Mouse (Mus musculus) G1E (cell line): Measurements from ENCODE around the gene Ccdc15. TPM values are rescaled to one million over a fixed set of nuclear protein-coding genes. Genes with fewer than 3 reads are reported as not detected.

Experiments used
- ATAC-seq: 2 replicates; pipeline ENCODE4 v1.8.0; 2016; ENCODE audit warnings: mild to moderate bottlenecking; ENCODE audit not compliant: insufficient number of reproducible peaks, poor library complexity, low FRiP score, severe bottlenecking; ENCODE audit errors: extremely low read depth
- DNase-seq: peaks from one replicate; pipeline ENCODE4 v3.0.0; 2012; ENCODE audit warnings: low spot score
- H3K27me3 ChIP-seq: 2 replicates; pipeline ENCODE4 v1.6.1; 2012; ENCODE audit warnings: mild to moderate bottlenecking, low read length, inconsistent platforms; ENCODE audit not compliant: insufficient read depth
- H3K36me3 ChIP-seq: replicated peaks from 2 replicates; pipeline ENCODE3; 2012; ENCODE audit warnings: mild to moderate bottlenecking, inconsistent platforms
- H3K4me1 ChIP-seq: 2 replicates; pipeline ENCODE4 v1.6.1; 2012; ENCODE audit warnings: low read depth, low read length, inconsistent platforms, mixed read lengths; ENCODE audit not compliant: insufficient read depth
- H3K4me3 ChIP-seq: 2 replicates; pipeline ENCODE4 v1.5.1; 2012; ENCODE audit warnings: low read depth, mild to moderate bottlenecking, inconsistent platforms, low read length, moderate library complexity, mixed read lengths
- H3K9me3 ChIP-seq: replicated peaks from 2 replicates; pipeline ENCODE4 v1.6.1; 2012; ENCODE audit warnings: inconsistent platforms
- CTCF ChIP-seq: IDR thresholded peaks from 2 replicates; pipeline ENCODE4 v1.5.1; 2012; ENCODE audit warnings: low read depth, low read length, inconsistent platforms, mixed read lengths
- GATA1 ChIP-seq: IDR thresholded peaks from 2 replicates; pipeline ENCODE4 v1.6.1; 2012; ENCODE audit warnings: borderline replicate concordance, low read length, inconsistent platforms, mixed read lengths
- GATA2 ChIP-seq: IDR thresholded peaks from 2 replicates; pipeline ENCODE4 v1.6.1; 2012; ENCODE audit warnings: low read depth, low read length, inconsistent platforms, borderline replicate concordance
- POLR2AphosphoS5 ChIP-seq: IDR thresholded peaks from 2 replicates; pipeline ENCODE4 v1.6.1; 2012; ENCODE audit warnings: low read depth, low read length, inconsistent platforms; ENCODE audit not compliant: insufficient replicate concordance
- TAL1 ChIP-seq: conservative IDR thresholded peaks from 2 replicates; pipeline ENCODE4 v1.6.1; 2012; ENCODE audit warnings: low read depth, low read length, inconsistent platforms, mixed read lengths
- polyA plus RNA-seq: library from polyadenylated mRNA; stranded (reverse); fragments of >175 nt; gene quantifications from 2 replicates; pipeline ENCODE4 v1.2.3, GENCODE M21; 2012
- total RNA-seq, 2 experiments: library from RNA; stranded (forward) in 1 of 2; stranded (reverse) in 1 of 2; fragments of 200-1000 nt in 1 of 2; fragments of >200 nt in 1 of 2; fragmentation: Nextera tagmentation in 1 of 2; gene quantifications; 2 replicates each; pipeline ENCODE4 v1.2.3; 2014 to 2017

The Ccdc15 gene
- total and polyA plus RNA-seq, 3 experiments, result 7.4 to 23.3 (median 10.7) TPM

- Histone ChIP-seq H3K36me3 (no peaks in the 10 kb centered on the region), H3K9me3 (no peaks in the 10 kb centered on the region), H3K27me3 (peaks cover 18% of the 10 kb centered on the region; the same call in 1 of the 2 replicates), H3K4me1 (peaks cover 21% of the 10 kb centered on the region), H3K4me3 (no peak overlapping the region)
- ATAC-seq (no peak), DNase-seq (no peak)
- TF ChIP-seq TAL1 (no peak), CTCF (no peak)
These were observed 97.6 kb downstream of the Ccdc15 start for GRCm38 (mm10) chr9:37250631-37251030.

- Histone ChIP-seq H3K4me1 (peaks cover 21% of the 10 kb centered on the region), H3K9me3 (no peaks in the 10 kb centered on the region), H3K4me3 (no peak overlapping the region), H3K36me3 (no peaks in the 10 kb centered on the region), H3K27me3 (peaks cover 17% of the 10 kb centered on the region; the same call in 1 of the 2 replicates)
- TF ChIP-seq CTCF, result no peak
- no peak for TF ChIP-seq GATA2
- TF ChIP-seq GATA1, result no peak
- TF ChIP-seq POLR2AphosphoS5, result no peak
- no peak for TF ChIP-seq TAL1
- ATAC-seq, result no peak
- DNase-seq, result no peak
These were observed 98.3 kb downstream of the Ccdc15 start for GRCm38 (mm10) chr9:37249976-37250375.

- TF ChIP-seq GATA2 (no peak), CTCF (no peak), TAL1 (no peak), GATA1 (no peak), POLR2AphosphoS5 (no peak)
These were observed 99.8 kb downstream of the Ccdc15 start for GRCm38 (mm10) chr9:37248381-37248906.

GRCm38 (mm10) chr9:37247429-37247828, 100.8 kb downstream of the Ccdc15 start:
- ATAC-seq (peak; percentile 36; the same call in 1 of the 2 replicates), DNase-seq (no peak)
- peaks cover 21% of the 10 kb centered on the region for H3K4me1 ChIP-seq
- H3K27me3 ChIP-seq, result peaks cover 10% of the 10 kb centered on the region
- no peak overlapping the region for H3K4me3 ChIP-seq
- TF ChIP-seq POLR2AphosphoS5, result no peak
- TF ChIP-seq CTCF, result no peak
- no peak for TF ChIP-seq GATA2
- no peak for TF ChIP-seq GATA1
- H3K9me3 ChIP-seq, result no peaks in the 10 kb centered on the region
- H3K36me3 ChIP-seq, result no peaks in the 10 kb centered on the region

More at GRCm38 (mm10) chr9:37248381-37248906, 99.8 kb downstream of the Ccdc15 start:
- peaks cover 21% of the 10 kb centered on the region for H3K4me1 ChIP-seq
- no peak for ATAC-seq
- H3K36me3 ChIP-seq, result no peaks in the 10 kb centered on the region
- no peak overlapping the region for H3K4me3 ChIP-seq
- DNase-seq, result no peak
- peaks cover 12% of the 10 kb centered on the region for H3K27me3 ChIP-seq
- no peaks in the 10 kb centered on the region for H3K9me3 ChIP-seq

GRCm38 (mm10) chr9:37245810-37246209, 102.4 kb downstream of the Ccdc15 start:
- Histone ChIP-seq H3K9me3 (no peaks in the 10 kb centered on the region), H3K27me3 (peaks cover 10% of the 10 kb centered on the region)
- ATAC-seq, result no peak

DNA sequence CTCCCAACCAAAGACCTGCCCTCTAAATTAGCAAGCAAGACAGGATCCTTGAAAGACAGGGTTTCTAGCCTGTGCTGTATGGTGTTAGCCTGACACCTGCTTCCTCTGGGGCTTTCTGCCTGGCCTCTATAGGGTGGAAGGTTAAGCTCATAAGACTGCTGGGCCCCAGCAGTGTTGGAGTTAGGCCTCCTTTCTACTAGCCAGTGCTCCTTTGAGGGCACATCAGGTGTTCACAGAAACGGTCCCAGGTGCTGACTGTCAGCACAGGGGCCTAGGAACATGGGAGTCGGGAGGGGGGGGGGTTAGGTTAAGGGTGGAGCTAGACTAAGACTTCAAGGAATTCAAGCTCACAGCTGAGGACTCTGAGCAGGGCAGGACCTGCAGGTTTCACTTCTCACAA, 102.8 kb downstream of the Ccdc15 start:
- peaks cover 21% of the 10 kb centered on the region for H3K4me1 ChIP-seq
- TF ChIP-seq GATA2, result no peak
- TF ChIP-seq CTCF, result no peak
- no peak for TF ChIP-seq GATA1
- TF ChIP-seq TAL1, result no peak
- TF ChIP-seq POLR2AphosphoS5, result no peak
- DNase-seq, result no peak
- H3K4me3 ChIP-seq, result no peak overlapping the region
- H3K27me3 ChIP-seq, result peaks cover 10% of the 10 kb centered on the region
- no peak for ATAC-seq
- no peaks in the 10 kb centered on the region for H3K9me3 ChIP-seq
- no peaks in the 10 kb centered on the region for H3K36me3 ChIP-seq

More at GRCm38 (mm10) chr9:37245810-37246209, 102.4 kb downstream of the Ccdc15 start:
- DNase-seq, result no peak
- Histone ChIP-seq H3K4me1 (peaks cover 21% of the 10 kb centered on the region), H3K36me3 (no peaks in the 10 kb centered on the region), H3K4me3 (no peak overlapping the region)
- TF ChIP-seq TAL1 (no peak), GATA2 (no peak)

- H3K36me3 ChIP-seq, result no peaks in the 10 kb centered on the region
- TF ChIP-seq TAL1, result no peak
- TF ChIP-seq CTCF, result no peak
- DNase-seq (no peak), ATAC-seq (no peak)
- peaks cover 15% of the 10 kb centered on the region for H3K27me3 ChIP-seq
- H3K9me3 ChIP-seq, result no peaks in the 10 kb centered on the region
- no peak overlapping the region for H3K4me3 ChIP-seq
- peaks cover 21% of the 10 kb centered on the region for H3K4me1 ChIP-seq
These were observed 103.6 kb downstream of the Ccdc15 start for GRCm38 (mm10) chr9:37244600-37244999.

DNA sequence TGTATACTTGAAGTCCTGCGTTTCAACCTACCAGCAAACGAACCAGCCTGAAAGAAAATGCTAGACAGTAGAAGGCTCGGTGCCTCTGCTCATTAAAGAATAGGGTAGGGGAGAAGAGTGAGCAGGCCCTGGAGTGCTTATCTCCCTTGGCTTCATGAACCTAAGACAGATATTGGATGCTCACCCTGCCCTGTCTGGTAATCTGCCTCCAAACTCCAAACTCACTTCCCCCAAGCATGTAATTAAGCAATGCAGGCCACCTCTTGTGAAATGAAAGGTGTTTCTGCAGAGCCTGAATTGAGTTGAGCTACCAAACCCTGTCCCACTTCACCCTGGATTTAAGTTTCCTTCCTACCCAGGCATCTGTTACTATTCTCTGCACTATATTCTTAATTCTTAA, 105.5 kb downstream of the Ccdc15 start:
- Histone ChIP-seq H3K4me3 (no peak overlapping the region), H3K4me1 (peaks cover 12% of the 10 kb centered on the region), H3K27me3 (peaks cover 16% of the 10 kb centered on the region), H3K36me3 (no peaks in the 10 kb centered on the region), H3K9me3 (no peaks in the 10 kb centered on the region)
- DNase-seq (no peak), ATAC-seq (no peak)
- TF ChIP-seq GATA2 (no peak), POLR2AphosphoS5 (no peak), GATA1 (no peak), CTCF (no peak), TAL1 (no peak)
